Mouse (Mus musculus): ENCODE results near the gene Tmem25. TPM values are rescaled to one million over a fixed set of nuclear protein-coding genes. Genes with fewer than 3 reads are reported as not detected.

Gene Tmem25
- polyA plus RNA-seq, 2 experiments: 1.9 to 3.6 TPM

DNA sequence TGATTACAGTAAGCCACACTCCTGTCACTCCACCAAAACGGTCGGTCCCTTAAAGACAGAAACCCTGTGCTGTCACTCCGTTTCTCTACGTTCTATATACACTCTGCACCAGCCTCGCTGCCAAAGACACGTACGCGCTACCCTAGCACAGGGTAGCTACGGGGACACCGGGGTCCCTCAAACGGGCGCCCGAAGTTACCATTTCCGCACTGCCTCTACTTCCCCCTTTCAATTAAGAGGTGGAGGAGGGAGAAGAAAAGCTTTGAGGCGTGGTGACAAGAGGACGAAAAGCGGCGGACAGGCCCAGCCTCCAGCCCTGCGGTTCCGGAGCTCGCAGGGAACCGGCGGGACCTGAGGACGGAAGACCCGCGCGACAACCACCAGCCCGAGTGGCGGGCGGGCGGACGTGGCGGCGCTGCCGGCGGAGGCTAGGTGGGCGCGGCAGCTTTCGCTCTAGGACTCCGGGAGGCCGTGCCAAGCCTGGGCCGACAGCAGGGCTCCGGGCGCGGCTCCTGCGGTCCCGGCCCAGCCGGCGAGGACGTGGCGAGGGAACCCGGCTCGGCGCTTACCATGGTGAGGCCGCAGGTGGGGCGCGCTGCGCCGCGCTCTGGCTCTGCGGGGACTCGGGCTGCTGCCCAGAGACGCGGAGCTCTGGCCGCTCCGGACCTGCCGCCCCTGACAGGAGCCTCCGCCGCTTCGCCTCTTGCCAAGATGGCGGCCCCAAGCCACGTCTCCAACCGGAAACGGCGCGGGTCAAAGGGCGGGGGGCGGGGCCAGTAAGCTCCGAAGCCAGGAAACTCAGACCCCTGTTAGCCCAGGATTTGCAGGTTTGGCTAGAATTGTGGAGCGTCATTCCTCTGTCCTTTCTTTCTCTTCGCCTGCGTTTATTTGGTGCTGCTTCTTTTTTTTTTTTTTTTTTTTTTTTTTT lies 31.7 kb downstream of the Tmem25 start, which contains the start of the genes Arcn1 and Ift46:
Arcn1 (minus strand) TSS at position 745 of the 928 bp plus-strand sequence.
Ift46 (plus strand) TSS at position 808 of the 928 bp plus-strand sequence.
- TF ChIP-seq CTCF (IDR thresholded peaks at IDR 0.05; ENCODE audit: low read depth) (0 out of 2 replicates have a peak, but pooled peaks have one; percentile 18), EP300 (IDR thresholded peaks at IDR 0.05; ENCODE audit: low read depth) (no peak)
- Histone ChIP-seq H3K4me2 (ENCODE audit: low read depth) (peak within 1 kb of the TSS; percentile 95), H3K27me3 (ENCODE audit: control insufficient read depth, insufficient read depth, low read length) (no peaks in the 10 kb centered on the region), H3K36me3 (replicated peaks; ENCODE audit: control insufficient read depth, insufficient read depth, low read depth) (no peaks in the 10 kb centered on the region), H3K4me1 (replicated peaks; ENCODE audit: control insufficient read depth in 2 of 2, insufficient read depth in 2 of 2, low read length in 1 of 2) (peaks cover 4 to 15% of the 10 kb centered on the region in 2 experiments), H3K9me3 (ENCODE audit: control insufficient read depth, low read length) (no peaks in the 10 kb centered on the region), H3K4me3 (ENCODE audit: insufficient read depth in 1 of 2, low read depth in 2 of 2, low read length in 2 of 2) (peak within 1 kb of the TSS; percentile 79 to 96), H3K27ac (peak within 1 kb of the TSS; percentile 87), H3K9ac (replicated peaks) (peak within 1 kb of the TSS; percentile 99)
- DNase-seq (ENCODE audit: low read depth in 3 of 3, low spot score in 3 of 3) (peak; percentile 74 to 84 (median 79)), ATAC-seq (ENCODE audit: insufficient read depth) (peak; percentile 90)
- under 1% methylated on average over 82 of the region's 82 CpGs for WGBS (ENCODE audit: insufficient replicate concordance)

DNA sequence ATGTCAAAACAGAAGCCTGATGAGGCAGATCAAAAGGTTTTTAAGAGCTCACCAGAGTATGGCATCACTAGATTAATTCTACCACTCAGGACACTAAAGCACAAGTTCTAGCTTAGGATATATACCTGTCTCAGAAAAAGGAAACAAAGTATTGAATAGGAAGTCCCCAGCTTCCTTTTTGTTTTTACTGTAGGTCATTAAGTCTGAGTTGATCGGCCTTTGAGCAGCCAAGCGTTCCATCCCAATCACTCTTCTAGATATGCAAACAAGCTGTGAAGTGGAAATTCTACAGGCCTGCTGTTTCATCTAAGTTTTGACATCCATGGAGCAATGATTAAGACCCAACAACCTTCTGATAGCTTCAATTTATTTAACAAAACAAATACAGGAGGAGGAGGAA lies 38.2 kb downstream of the Tmem25 start:
- Histone ChIP-seq H3K4me3 (ENCODE audit: insufficient read depth in 1 of 2, low read depth in 2 of 2, low read length in 2 of 2) (no peak overlapping the region), H3K36me3 (replicated peaks; ENCODE audit: control insufficient read depth, insufficient read depth, low read depth) (peaks cover 23% of the 10 kb centered on the region), H3K4me1 (replicated peaks; ENCODE audit: control insufficient read depth in 2 of 2, insufficient read depth in 2 of 2, low read length in 1 of 2) (peaks cover 3 to 7% of the 10 kb centered on the region in 2 experiments), H3K4me2 (ENCODE audit: low read depth) (no peak overlapping the region), H3K27me3 (ENCODE audit: control insufficient read depth, insufficient read depth, low read length) (no peaks in the 10 kb centered on the region), H3K9ac (replicated peaks) (no peak overlapping the region), H3K9me3 (ENCODE audit: control insufficient read depth, low read length) (no peaks in the 10 kb centered on the region), H3K27ac (no peak overlapping the region)
- DNase-seq (ENCODE audit: low read depth in 3 of 3, low spot score in 3 of 3) (no peak), ATAC-seq (ENCODE audit: insufficient read depth) (no peak)
- TF ChIP-seq EP300 (IDR thresholded peaks at IDR 0.05; ENCODE audit: low read depth): no peak
- no peak for TF ChIP-seq CTCF (IDR thresholded peaks at IDR 0.05; ENCODE audit: low read depth)
- 63% methylated on average over 2 of the region's 2 CpGs for WGBS (ENCODE audit: insufficient replicate concordance)

DNA sequence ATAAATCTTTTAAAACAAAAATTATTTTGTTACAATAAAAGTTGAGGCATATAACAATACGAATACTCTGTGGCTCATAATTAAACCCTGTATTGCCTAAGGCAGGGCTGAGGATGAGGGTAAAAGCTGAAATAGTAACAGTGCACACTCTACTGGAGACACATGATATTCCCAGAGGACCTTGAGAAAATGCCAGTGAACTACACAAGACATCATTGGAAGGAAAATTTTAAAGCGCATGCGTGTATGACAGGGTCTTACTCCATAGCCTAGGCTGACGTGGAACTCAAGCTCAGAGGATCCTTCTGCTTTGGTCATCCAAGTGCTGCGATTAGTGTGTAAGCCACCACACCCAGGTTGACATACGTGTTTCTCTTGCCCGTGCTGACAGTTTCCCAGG lies 50.6 kb downstream of the Tmem25 start:
- peaks cover 73% of the 10 kb centered on the region for H3K36me3 ChIP-seq (replicated peaks; ENCODE audit: control insufficient read depth, insufficient read depth, low read depth)
- no peaks in the 10 kb centered on the region for H3K4me1 ChIP-seq (replicated peaks; ENCODE audit: control insufficient read depth in 2 of 2, insufficient read depth in 2 of 2, low read length in 1 of 2)
- no peak for TF ChIP-seq CTCF (IDR thresholded peaks at IDR 0.05; ENCODE audit: low read depth)
- TF ChIP-seq EP300 (IDR thresholded peaks at IDR 0.05; ENCODE audit: low read depth): no peak
- 85% methylated on average over 7 of the region's 7 CpGs for WGBS (ENCODE audit: insufficient replicate concordance)
- H3K4me2 ChIP-seq (ENCODE audit: low read depth): no peak overlapping the region
- no peak for DNase-seq (ENCODE audit: low read depth in 3 of 3, low spot score in 3 of 3)
- H3K27ac ChIP-seq: no peak overlapping the region
- H3K4me3 ChIP-seq (ENCODE audit: insufficient read depth in 1 of 2, low read depth in 2 of 2, low read length in 2 of 2): no peak overlapping the region
- no peak for ATAC-seq (ENCODE audit: insufficient read depth)
- H3K9ac ChIP-seq (replicated peaks): no peak overlapping the region
- no peaks in the 10 kb centered on the region for H3K9me3 ChIP-seq (ENCODE audit: control insufficient read depth, low read length)
- H3K27me3 ChIP-seq (ENCODE audit: control insufficient read depth, insufficient read depth, low read length): no peaks in the 10 kb centered on the region

DNA sequence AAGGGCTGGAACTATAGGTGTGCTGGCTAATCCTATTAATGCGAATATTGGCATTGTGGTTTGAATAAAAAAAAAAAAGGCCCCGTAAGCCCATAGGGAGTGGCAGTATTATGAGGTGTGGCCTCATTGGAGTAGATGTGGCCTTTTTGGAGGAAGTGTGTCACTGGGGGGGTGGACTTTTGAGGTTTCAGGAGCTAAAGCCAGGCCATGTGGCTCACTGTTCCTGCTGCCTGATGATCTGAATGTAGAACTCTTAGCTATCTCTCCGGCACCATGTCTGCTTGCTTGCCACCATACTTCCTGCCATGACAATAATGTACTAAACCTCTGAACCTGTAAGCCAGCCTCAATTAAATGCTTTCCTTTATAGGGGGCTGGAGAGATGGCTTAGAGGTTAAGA lies 51.8 kb downstream of the Tmem25 start:
- Histone ChIP-seq H3K36me3 (replicated peaks; ENCODE audit: control insufficient read depth, insufficient read depth, low read depth) (peaks cover 79% of the 10 kb centered on the region), H3K27me3 (ENCODE audit: control insufficient read depth, insufficient read depth, low read length) (no peaks in the 10 kb centered on the region), H3K4me2 (ENCODE audit: low read depth) (no peak overlapping the region), H3K9ac (replicated peaks) (no peak overlapping the region), H3K4me1 (replicated peaks; ENCODE audit: control insufficient read depth in 2 of 2, insufficient read depth in 2 of 2, low read length in 1 of 2) (no peaks in the 10 kb centered on the region), H3K4me3 (ENCODE audit: insufficient read depth in 1 of 2, low read depth in 2 of 2, low read length in 2 of 2) (no peak overlapping the region), H3K9me3 (ENCODE audit: control insufficient read depth, low read length) (no peaks in the 10 kb centered on the region), H3K27ac (no peak overlapping the region)
- no peak for ATAC-seq (ENCODE audit: insufficient read depth)
- WGBS (ENCODE audit: insufficient replicate concordance): 81% methylated on average over 3 of the region's 3 CpGs
- no peak for TF ChIP-seq CTCF (IDR thresholded peaks at IDR 0.05; ENCODE audit: low read depth)
- TF ChIP-seq EP300 (IDR thresholded peaks at IDR 0.05; ENCODE audit: low read depth): no peak
- no peak for DNase-seq (ENCODE audit: low read depth in 3 of 3, low spot score in 3 of 3)

DNA sequence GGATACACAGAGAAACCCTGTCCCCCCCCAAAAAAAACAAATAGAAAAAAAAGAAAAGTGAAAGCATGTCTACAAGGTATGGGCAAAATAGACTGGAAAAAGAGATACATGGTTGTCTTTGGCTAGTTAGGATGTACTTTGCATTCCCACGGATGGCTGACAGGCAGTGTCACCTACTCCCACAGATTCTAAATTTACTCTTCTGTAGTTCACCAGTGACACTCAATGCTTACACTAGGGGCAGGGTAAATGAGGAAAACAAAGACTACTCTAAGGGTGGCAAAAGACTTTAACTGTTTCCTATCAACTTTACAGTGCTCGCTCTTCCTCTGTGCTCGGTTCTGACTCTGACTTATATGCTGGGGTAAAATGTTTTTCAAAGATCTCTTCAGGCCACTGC lies 52.4 kb downstream of the Tmem25 start:
- Histone ChIP-seq H3K27me3 (ENCODE audit: control insufficient read depth, insufficient read depth, low read length) (no peaks in the 10 kb centered on the region), H3K4me3 (ENCODE audit: insufficient read depth in 1 of 2, low read depth in 2 of 2, low read length in 2 of 2) (no peak overlapping the region), H3K27ac (no peak overlapping the region), H3K4me1 (replicated peaks; ENCODE audit: control insufficient read depth in 2 of 2, insufficient read depth in 2 of 2, low read length in 1 of 2) (no peaks in the 10 kb centered on the region), H3K36me3 (replicated peaks; ENCODE audit: control insufficient read depth, insufficient read depth, low read depth) (peaks cover 75% of the 10 kb centered on the region), H3K9ac (replicated peaks) (no peak overlapping the region), H3K9me3 (ENCODE audit: control insufficient read depth, low read length) (no peaks in the 10 kb centered on the region), H3K4me2 (ENCODE audit: low read depth) (no peak overlapping the region)
- 83% methylated on average over 3 of the region's 3 CpGs for WGBS (ENCODE audit: insufficient replicate concordance)
- ATAC-seq (ENCODE audit: insufficient read depth): no peak
- no peak for DNase-seq (ENCODE audit: low read depth in 3 of 3, low spot score in 3 of 3)
- no peak for TF ChIP-seq EP300 (IDR thresholded peaks at IDR 0.05; ENCODE audit: low read depth)
- no peak for TF ChIP-seq CTCF (IDR thresholded peaks at IDR 0.05; ENCODE audit: low read depth)

Measured in liver, embryonic 14.5 days (tissue).